Mouse (Mus musculus) liver, adult 2 months (tissue): ENCODE results near the gene Fut2. TPM values are rescaled to one million over a fixed set of nuclear protein-coding genes. Genes with fewer than 3 reads are reported as not detected.

ENCODE experiments used
- DNase-seq: peaks from one replicate; pipeline ENCODE4 v3.0.0-alpha.2; 2011; ENCODE audit warnings: low read depth, low spot score; ENCODE audit errors: extremely low read depth
- H3K27ac ChIP-seq: fragments of 200-500 bp; replicated peaks from 2 replicates; pipeline ENCODE4 v1.5.1; 2012; ENCODE audit warnings: low read depth, mild to moderate bottlenecking, control low read depth, inconsistent platforms, low read length; ENCODE audit not compliant: insufficient read depth
- H3K27me3 ChIP-seq: fragments of 200-500 bp; 2 replicates; pipeline ENCODE4 v1.6.1; 2012; ENCODE audit warnings: mild to moderate bottlenecking, moderate library complexity, low read length, inconsistent platforms; ENCODE audit not compliant: control insufficient read depth, insufficient read depth
- H3K36me3 ChIP-seq: fragments of 200-500 bp; 2 replicates; pipeline ENCODE4 v1.6.1; 2012; ENCODE audit warnings: low read length, inconsistent platforms; ENCODE audit not compliant: control insufficient read depth, insufficient read depth
- H3K4me1 ChIP-seq: fragments of 200-500 bp; 2 replicates; pipeline ENCODE4 v1.6.1; 2011; ENCODE audit warnings: low read length; ENCODE audit not compliant: control insufficient read depth, insufficient read depth
- H3K4me3 ChIP-seq: fragments of 200-500 bp; 2 replicates; pipeline ENCODE4 v1.5.1; 2011; ENCODE audit warnings: low read depth, mild to moderate bottlenecking, control low read depth, low read length, moderate library complexity; ENCODE audit not compliant: insufficient read depth
- H3K79me2 ChIP-seq: fragments of 200-500 bp; 2 replicates; pipeline ENCODE4 v1.6.1; 2012; ENCODE audit warnings: inconsistent platforms, mild to moderate bottlenecking, low read length, moderate library complexity; ENCODE audit not compliant: control insufficient read depth, insufficient read depth
- H3K9ac ChIP-seq: fragments of 200-500 bp; 2 replicates; pipeline ENCODE4 v1.6.1; 2012; ENCODE audit warnings: low read depth, mild to moderate bottlenecking, control low read depth, inconsistent platforms, low read length
- CTCF ChIP-seq: fragments of 200-500 bp; IDR thresholded peaks from 2 replicates; pipeline ENCODE4 v1.5.1; 2011; ENCODE audit warnings: low read depth, low read length, control low read depth
- POLR2A ChIP-seq: fragments of 200-500 bp; IDR thresholded peaks from 2 replicates; pipeline ENCODE4 v1.6.1; 2011; ENCODE audit warnings: low read length, control low read depth; ENCODE audit not compliant: insufficient read depth; ENCODE audit errors: extremely low read depth
- WGBS: fragments of 180-500 bp; shearing (Covaris S2); methylation state at CpG from one replicate; pipeline ENCODE4 v1.1.7; 2018; 5-methylcytosine and 5-hydroxymethylcytosine counted together
- polyA plus RNA-seq: library from polyadenylated mRNA; depleted of rRNA; stranded (reverse); fragments of >200 nt; gene quantifications from 2 replicates; pipeline ENCODE4 v1.2.3, GENCODE M21; 2012
- total RNA-seq: library from RNA; depleted of rRNA; stranded (reverse); fragments of >200 nt; gene quantifications from 2 replicates; pipeline ENCODE4 v1.2.3, GENCODE M21; 2014

Fut2 gene
- total and polyA plus RNA-seq, 2 experiments = 0.05 to 0.18 TPM

- Histone ChIP-seq H3K9ac (peak within 1 kb of the TSS; percentile 98), H3K79me2 (no peaks in the 10 kb centered on the region; the same call in 1 of the 2 replicates), H3K27me3 (peaks cover 3% of the 10 kb centered on the region; the same call in 1 of the 2 replicates), H3K36me3 (peaks cover 9% of the 10 kb centered on the region), H3K27ac (peak within 1 kb of the TSS; percentile 96), H3K4me1 (peaks cover 24% of the 10 kb centered on the region), H3K4me3 (peak within 1 kb of the TSS; percentile 81)
- TF ChIP-seq POLR2A = peak; percentile 87
- no peak for TF ChIP-seq CTCF
- under 1% methylated on average over 36 of the region's 36 CpGs for WGBS
- DNase-seq = peak; percentile 99
Observed at GRCm38 (mm10) chr7:45704730-45705442, 38.7 kb upstream of the Fut2 start, which contains the start of gene Dbp. Dbp (plus strand) TSS chr7:45705088.

- Histone ChIP-seq H3K79me2 (no peaks in the 10 kb centered on the region; the same call in 1 of the 2 replicates), H3K36me3 (peaks cover 6% of the 10 kb centered on the region), H3K4me3 (peak overlapping the region; percentile 64), H3K9ac (peak overlapping the region; percentile 79), H3K27ac (peak overlapping the region; percentile 94), H3K4me1 (peaks cover 21% of the 10 kb centered on the region), H3K27me3 (peaks cover 7% of the 10 kb centered on the region; the same call in 1 of the 2 replicates)
- DNase-seq = peak; percentile 81
- WGBS = under 1% methylated on average over 13 of the region's 13 CpGs
- TF ChIP-seq CTCF (no peak), POLR2A (peak; percentile 49; the same call in 1 of the 2 replicates)
Observed at GRCm38 (mm10) chr7:45704046-45704559, 37.9 kb upstream of the Fut2 start.

- Histone ChIP-seq H3K4me1 (peaks cover 16% of the 10 kb centered on the region), H3K27ac (peak overlapping the region; percentile 94), H3K79me2 (no peaks in the 10 kb centered on the region; the same call in 1 of the 2 replicates), H3K4me3 (no peak overlapping the region; the same call in 1 of the 2 replicates), H3K9ac (peak overlapping the region; percentile 79), H3K27me3 (peaks cover 7% of the 10 kb centered on the region; the same call in 1 of the 2 replicates), H3K36me3 (peaks cover 2% of the 10 kb centered on the region)
- no peak for TF ChIP-seq POLR2A
- no peak for TF ChIP-seq CTCF
- 42% methylated on average over 12 of the region's 12 CpGs for WGBS
- DNase-seq = no peak
Observed at GRCm38 (mm10) chr7:45703521-45704033, 37.4 kb upstream of the Fut2 start.

- 93% methylated on average over 17 of the region's 17 CpGs for WGBS
Observed at GRCm38 (mm10) chr7:45702809-45703520, 36.8 kb upstream of the Fut2 start.

GRCm38 (mm10) chr7:45702316-45702715 is 36.1 kb upstream of the Fut2 start:
- H3K27ac ChIP-seq = no peak overlapping the region
- H3K9ac ChIP-seq = no peak overlapping the region
- H3K79me2 ChIP-seq = no peaks in the 10 kb centered on the region; the same call in 1 of the 2 replicates
- H3K4me1 ChIP-seq = peaks cover 12% of the 10 kb centered on the region
- 93% methylated on average over 11 of the region's 11 CpGs for WGBS
- DNase-seq = no peak
- TF ChIP-seq CTCF (no peak), POLR2A (no peak)
- H3K36me3 ChIP-seq = no peaks in the 10 kb centered on the region
- no peak overlapping the region for H3K4me3 ChIP-seq
- peaks cover 7% of the 10 kb centered on the region; the same call in 1 of the 2 replicates for H3K27me3 ChIP-seq

More at GRCm38 (mm10) chr7:45702809-45703520, 36.8 kb upstream of the Fut2 start:
- Histone ChIP-seq H3K4me3 (no peak overlapping the region), H3K27ac (no peak overlapping the region), H3K9ac (no peak overlapping the region), H3K36me3 (no peaks in the 10 kb centered on the region), H3K27me3 (peaks cover 7% of the 10 kb centered on the region; the same call in 1 of the 2 replicates), H3K4me1 (peaks cover 12% of the 10 kb centered on the region), H3K79me2 (no peaks in the 10 kb centered on the region; the same call in 1 of the 2 replicates)
- TF ChIP-seq CTCF (no peak), POLR2A (no peak)
- DNase-seq = no peak
